Mouse (Mus musculus): ENCODE measurements around the gene Nwd1. TPM values are rescaled to one million over a fixed set of nuclear protein-coding genes. Genes with fewer than 3 reads are reported as not detected.

Gene Nwd1
- polyA plus RNA-seq, 1 experiment from 2014 or later, result 0.38 TPM

DNA sequence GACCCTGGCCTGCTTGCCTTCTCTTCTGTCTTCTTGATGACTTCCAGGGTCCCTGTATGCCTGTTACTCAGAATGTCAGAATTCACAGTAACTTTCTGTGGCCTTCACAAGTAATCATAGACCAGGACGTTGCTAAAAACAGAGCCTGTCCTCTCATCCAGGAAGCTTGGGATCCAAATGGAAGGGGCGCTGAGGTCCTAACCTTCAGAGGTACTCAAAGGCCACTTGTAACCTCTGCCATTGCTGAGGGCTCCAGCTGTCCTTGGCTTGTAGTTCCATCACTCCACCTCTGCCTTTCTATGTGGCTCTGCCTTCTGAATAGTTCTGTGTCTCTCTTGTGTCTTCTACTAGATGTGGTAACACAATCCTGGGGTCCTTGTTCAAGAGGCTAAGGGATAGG, 107.3 kb downstream of the Nwd1 start:
- Histone ChIP-seq H3K4me2 (ENCODE audit: low read depth, low read length) (no peak overlapping the region), H3K4me3 (ENCODE audit: low read length) (no peak overlapping the region), H3K4me1 (ENCODE audit: control insufficient read depth, insufficient read depth, low read length) (no peaks in the 10 kb centered on the region), H3K36me3 (ENCODE audit: control insufficient read depth, insufficient read depth) (peaks cover 85% of the 10 kb centered on the region), H3K27me3 (ENCODE audit: control insufficient read depth, insufficient read depth, low read length) (no peaks in the 10 kb centered on the region), H3K9me3 (replicated peaks; ENCODE audit: control insufficient read depth, low read length) (no peaks in the 10 kb centered on the region), H3K27ac (ENCODE audit: low read length) (no peak overlapping the region), H3K9ac (ENCODE audit: low read length) (no peak overlapping the region)
- 86% methylated on average over 2 of the region's 2 CpGs for WGBS
- ATAC-seq (replicated peaks; ENCODE audit: extremely low read depth, insufficient read depth, low FRiP score), result no peak

DNA sequence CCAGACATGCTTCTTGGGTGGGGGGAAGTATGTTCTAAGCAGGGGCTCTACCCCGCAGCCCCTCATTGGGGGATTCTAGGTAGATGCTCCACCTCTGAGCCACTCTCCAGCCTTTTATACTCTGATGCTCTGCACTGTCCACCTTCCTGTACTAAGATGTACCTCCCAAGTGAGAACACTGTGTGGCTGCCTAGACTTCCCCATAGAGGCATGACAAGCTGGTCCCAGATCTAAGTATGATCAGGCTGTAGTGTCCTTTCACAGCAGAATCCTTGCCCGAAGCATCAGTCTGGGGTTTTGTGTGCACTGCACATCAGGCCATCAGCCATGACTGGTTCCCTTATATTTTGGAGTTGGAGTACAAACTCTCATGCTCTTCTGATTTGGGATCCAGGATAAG, 109.5 kb downstream of the Nwd1 start:
- H3K4me2 ChIP-seq (ENCODE audit: low read depth, low read length), result no peak overlapping the region
- no peaks in the 10 kb centered on the region for H3K27me3 ChIP-seq (ENCODE audit: control insufficient read depth, insufficient read depth, low read length)
- H3K4me1 ChIP-seq (ENCODE audit: control insufficient read depth, insufficient read depth, low read length), result no peaks in the 10 kb centered on the region
- no peaks in the 10 kb centered on the region for H3K9me3 ChIP-seq (replicated peaks; ENCODE audit: control insufficient read depth, low read length)
- H3K36me3 ChIP-seq (ENCODE audit: control insufficient read depth, insufficient read depth), result peaks cover 63% of the 10 kb centered on the region
- H3K9ac ChIP-seq (ENCODE audit: low read length), result no peak overlapping the region
- 100% methylated on average over 2 of the region's 2 CpGs for WGBS
- no peak for ATAC-seq (replicated peaks; ENCODE audit: extremely low read depth, insufficient read depth, low FRiP score)
- no peak overlapping the region for H3K27ac ChIP-seq (ENCODE audit: low read length)
- H3K4me3 ChIP-seq (ENCODE audit: low read length), result no peak overlapping the region

DNA sequence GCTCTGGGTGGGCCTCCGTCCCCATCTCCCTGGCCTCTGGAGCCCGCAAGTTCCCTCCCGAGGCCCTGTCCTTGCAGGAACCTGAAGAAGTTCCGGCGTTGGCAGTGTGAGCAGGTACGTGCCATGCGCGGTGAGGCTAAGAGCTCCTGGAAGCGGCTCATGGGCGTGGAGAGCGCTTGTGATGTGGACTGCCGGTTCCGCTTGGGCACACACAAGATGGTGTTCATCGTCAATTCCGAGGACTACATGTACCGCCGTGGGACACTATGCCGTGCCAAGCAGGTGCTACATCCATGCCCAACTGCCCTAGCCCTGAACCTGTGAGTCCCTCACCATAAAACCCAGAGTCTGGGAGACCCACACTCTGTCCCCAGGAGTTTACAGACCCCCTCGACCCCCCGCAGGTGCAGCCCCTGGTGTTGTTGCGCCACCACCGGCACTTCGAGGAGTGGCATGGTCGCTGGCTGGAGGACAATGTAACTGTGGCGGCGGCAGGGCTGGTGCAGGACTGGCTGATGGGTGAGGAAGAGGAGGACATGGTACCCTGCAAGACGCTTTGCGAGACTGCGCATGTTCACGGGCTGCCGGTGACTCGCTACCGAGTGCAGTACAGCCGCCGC, 110.4 kb downstream of the Nwd1 start:
- ATAC-seq (replicated peaks; ENCODE audit: extremely low read depth, insufficient read depth, low FRiP score), result no peak
- no peaks in the 10 kb centered on the region for H3K9me3 ChIP-seq (replicated peaks; ENCODE audit: control insufficient read depth, low read length)
- no peak overlapping the region for H3K9ac ChIP-seq (ENCODE audit: low read length)
- H3K4me1 ChIP-seq (ENCODE audit: control insufficient read depth, insufficient read depth, low read length), result peaks cover 7% of the 10 kb centered on the region
- H3K4me3 ChIP-seq (ENCODE audit: low read length), result no peak overlapping the region
- no peak overlapping the region for H3K27ac ChIP-seq (ENCODE audit: low read length)
- no peaks in the 10 kb centered on the region for H3K27me3 ChIP-seq (ENCODE audit: control insufficient read depth, insufficient read depth, low read length)
- H3K4me2 ChIP-seq (ENCODE audit: low read depth, low read length), result no peak overlapping the region
- WGBS, result 97% methylated on average over 35 of the region's 35 CpGs
- peaks cover 55% of the 10 kb centered on the region for H3K36me3 ChIP-seq (ENCODE audit: control insufficient read depth, insufficient read depth)

DNA sequence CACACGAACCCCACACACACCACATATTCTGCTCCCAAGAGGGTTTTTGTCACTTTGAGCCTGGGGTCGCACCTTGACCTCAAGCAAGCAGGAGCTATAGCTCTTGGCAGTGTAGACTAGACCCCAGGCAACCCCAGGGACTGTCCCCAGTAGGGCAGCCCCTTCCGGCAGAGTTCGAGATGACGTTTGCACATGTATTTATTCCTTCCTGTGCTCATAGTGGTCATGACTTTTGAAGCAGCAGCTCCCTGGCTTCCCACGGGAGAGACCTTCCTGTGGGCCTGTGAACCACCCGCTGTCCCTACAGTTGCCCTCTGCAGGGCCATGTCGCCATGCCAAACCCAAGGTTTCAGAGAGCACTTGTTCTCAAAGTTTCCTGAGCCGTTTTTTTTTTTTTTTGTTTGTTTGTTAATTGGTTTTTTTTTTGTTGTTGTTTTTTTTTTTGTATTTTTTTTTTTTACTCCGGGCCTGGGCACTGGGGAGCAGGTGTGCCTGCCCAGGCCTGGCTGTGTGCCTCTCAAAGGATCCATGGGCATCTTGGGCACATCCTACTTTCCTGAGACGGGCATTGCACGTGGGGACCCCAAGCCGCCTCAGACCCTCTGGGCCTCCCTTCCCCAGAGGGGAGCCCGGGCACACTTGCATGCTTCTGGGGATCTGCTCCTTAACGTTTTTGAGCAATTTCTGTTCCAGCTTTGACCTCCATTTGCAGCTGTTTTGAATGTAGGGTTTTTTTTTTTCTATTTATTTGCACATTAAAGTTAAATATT, 111.1 kb downstream of the Nwd1 start:
- Histone ChIP-seq H3K9me3 (replicated peaks; ENCODE audit: control insufficient read depth, low read length) (no peaks in the 10 kb centered on the region), H3K27ac (ENCODE audit: low read length) (no peak overlapping the region), H3K4me1 (ENCODE audit: control insufficient read depth, insufficient read depth, low read length) (peaks cover 9% of the 10 kb centered on the region), H3K36me3 (ENCODE audit: control insufficient read depth, insufficient read depth) (peaks cover 49% of the 10 kb centered on the region), H3K4me2 (ENCODE audit: low read depth, low read length) (no peak overlapping the region), H3K4me3 (ENCODE audit: low read length) (no peak overlapping the region), H3K27me3 (ENCODE audit: control insufficient read depth, insufficient read depth, low read length) (no peaks in the 10 kb centered on the region), H3K9ac (ENCODE audit: low read length) (no peak overlapping the region)
- 90% methylated on average over 15 of the region's 15 CpGs for WGBS
- no peak for ATAC-seq (replicated peaks; ENCODE audit: extremely low read depth, insufficient read depth, low FRiP score)

DNA sequence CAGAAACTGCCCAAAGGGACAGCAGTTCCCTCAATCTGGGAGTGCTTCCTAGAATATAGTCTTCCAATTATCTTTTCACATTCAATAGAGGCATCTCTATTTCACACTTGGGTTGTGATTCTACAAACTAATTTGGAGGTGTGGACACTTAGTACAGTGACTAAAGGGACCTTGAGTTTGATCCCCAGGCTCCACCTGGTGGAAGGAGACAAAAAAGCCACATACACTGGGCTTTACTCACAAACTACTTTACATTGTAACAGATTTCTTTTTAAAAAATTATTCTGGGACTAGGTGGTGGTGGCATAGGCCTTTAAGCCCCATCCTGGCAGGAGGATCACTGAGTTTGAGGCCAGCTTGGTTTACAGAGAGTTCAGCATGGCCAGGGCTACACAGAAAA, 111.8 kb downstream of the Nwd1 start:
- no peak overlapping the region for H3K4me3 ChIP-seq (ENCODE audit: low read length)
- H3K9ac ChIP-seq (ENCODE audit: low read length), result no peak overlapping the region
- H3K4me1 ChIP-seq (ENCODE audit: control insufficient read depth, insufficient read depth, low read length), result peaks cover 9% of the 10 kb centered on the region
- no peak overlapping the region for H3K27ac ChIP-seq (ENCODE audit: low read length)
- H3K4me2 ChIP-seq (ENCODE audit: low read depth, low read length), result no peak overlapping the region
- H3K27me3 ChIP-seq (ENCODE audit: control insufficient read depth, insufficient read depth, low read length), result no peaks in the 10 kb centered on the region
- H3K36me3 ChIP-seq (ENCODE audit: control insufficient read depth, insufficient read depth), result peaks cover 43% of the 10 kb centered on the region
- H3K9me3 ChIP-seq (replicated peaks; ENCODE audit: control insufficient read depth, low read length), result no peaks in the 10 kb centered on the region
- ATAC-seq (replicated peaks; ENCODE audit: extremely low read depth, insufficient read depth, low FRiP score), result no peak

DNA sequence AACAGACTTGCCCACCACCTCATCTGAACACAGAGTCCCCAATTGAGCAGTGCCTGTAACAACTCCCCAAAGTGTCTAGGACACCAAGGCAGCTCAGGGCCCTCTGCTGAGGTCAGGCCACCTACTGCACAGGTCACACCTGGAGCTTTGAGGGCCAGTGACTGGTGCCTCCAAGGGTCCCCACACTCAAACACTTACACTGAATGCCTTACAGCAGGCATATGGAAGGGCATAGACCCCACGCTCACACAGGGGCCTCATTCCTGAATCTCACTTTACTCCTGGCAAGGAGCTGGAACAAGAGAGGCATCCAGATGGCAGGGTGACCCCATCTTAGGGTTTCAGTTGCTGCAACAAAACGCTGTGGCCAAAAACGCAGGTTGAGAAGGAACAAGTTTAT, 113.7 kb downstream of the Nwd1 start:
- 78% methylated on average over 3 of the region's 3 CpGs for WGBS
- no peaks in the 10 kb centered on the region for H3K9me3 ChIP-seq (replicated peaks; ENCODE audit: control insufficient read depth, low read length)
- no peak for ATAC-seq (replicated peaks; ENCODE audit: extremely low read depth, insufficient read depth, low FRiP score)
- H3K27ac ChIP-seq (ENCODE audit: low read length), result no peak overlapping the region
- no peaks in the 10 kb centered on the region for H3K27me3 ChIP-seq (ENCODE audit: control insufficient read depth, insufficient read depth, low read length)
- no peak overlapping the region for H3K4me3 ChIP-seq (ENCODE audit: low read length)
- peaks cover 9% of the 10 kb centered on the region for H3K4me1 ChIP-seq (ENCODE audit: control insufficient read depth, insufficient read depth, low read length)
- no peak overlapping the region for H3K4me2 ChIP-seq (ENCODE audit: low read depth, low read length)
- H3K36me3 ChIP-seq (ENCODE audit: control insufficient read depth, insufficient read depth), result peaks cover 33% of the 10 kb centered on the region
- no peak overlapping the region for H3K9ac ChIP-seq (ENCODE audit: low read length)

DNA sequence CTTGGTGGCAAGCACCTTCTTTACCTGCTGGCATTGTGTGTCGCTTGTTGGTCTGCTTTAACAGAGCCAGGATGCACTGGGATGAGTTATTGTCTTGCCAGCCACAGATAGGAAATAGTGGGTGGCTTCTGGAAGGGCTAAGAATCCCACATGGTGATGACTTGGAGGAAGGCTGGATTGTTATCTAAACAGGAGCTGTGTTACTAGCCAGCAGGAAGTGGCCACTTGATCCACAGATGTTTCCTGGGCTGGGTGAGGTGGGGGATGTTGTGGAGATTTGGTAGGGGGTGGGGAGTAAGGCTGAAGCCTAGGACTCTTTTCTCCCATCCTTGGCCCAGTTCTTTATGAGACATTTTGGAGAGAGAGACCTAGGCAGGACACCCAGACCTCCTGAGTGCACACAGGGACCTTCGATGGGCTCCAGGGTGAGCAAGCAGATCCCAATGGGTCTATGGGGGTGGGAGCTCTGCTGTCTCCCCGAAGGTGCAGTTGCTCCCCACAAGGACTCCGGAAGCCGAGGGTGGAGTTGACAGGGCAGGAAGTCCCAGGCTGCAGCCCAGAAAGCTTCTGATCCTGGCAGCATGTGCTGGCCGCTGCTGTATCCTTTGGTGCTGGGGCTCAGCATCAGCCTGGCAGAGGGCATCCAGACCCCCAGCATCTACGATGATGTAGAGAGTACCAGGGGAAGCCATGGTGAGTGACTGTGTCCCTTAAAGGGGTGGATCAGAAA, 115.0 kb downstream of the Nwd1 start, which contains the start of gene F2rl3:
TSS of gene F2rl3 (plus strand) at position 559 of the 730 bp plus-strand sequence.
- H3K27ac ChIP-seq (ENCODE audit: low read length), result 0 out of 2 replicates have a peak within 1 kb of the TSS, but pooled peaks have one; percentile 40
- peaks cover 9% of the 10 kb centered on the region for H3K4me1 ChIP-seq (ENCODE audit: control insufficient read depth, insufficient read depth, low read length)
- no peaks in the 10 kb centered on the region for H3K27me3 ChIP-seq (ENCODE audit: control insufficient read depth, insufficient read depth, low read length)
- WGBS, result 58% methylated on average over 7 of the region's 7 CpGs
- 0 out of 2 replicates have a peak within 1 kb of the TSS, but pooled peaks have one; percentile 11 for H3K4me3 ChIP-seq (ENCODE audit: low read length)
- H3K9me3 ChIP-seq (replicated peaks; ENCODE audit: control insufficient read depth, low read length), result no peaks in the 10 kb centered on the region
- ATAC-seq (replicated peaks; ENCODE audit: extremely low read depth, insufficient read depth, low FRiP score), result peak; percentile 34; the same call in 1 of the 2 replicates
- H3K9ac ChIP-seq (ENCODE audit: low read length), result peak within 1 kb of the TSS; percentile 26; the same call in 1 of the 2 replicates
- peaks cover 22% of the 10 kb centered on the region for H3K36me3 ChIP-seq (ENCODE audit: control insufficient read depth, insufficient read depth)
- peak within 1 kb of the TSS; percentile 34 for H3K4me2 ChIP-seq (ENCODE audit: low read depth, low read length)

DNA sequence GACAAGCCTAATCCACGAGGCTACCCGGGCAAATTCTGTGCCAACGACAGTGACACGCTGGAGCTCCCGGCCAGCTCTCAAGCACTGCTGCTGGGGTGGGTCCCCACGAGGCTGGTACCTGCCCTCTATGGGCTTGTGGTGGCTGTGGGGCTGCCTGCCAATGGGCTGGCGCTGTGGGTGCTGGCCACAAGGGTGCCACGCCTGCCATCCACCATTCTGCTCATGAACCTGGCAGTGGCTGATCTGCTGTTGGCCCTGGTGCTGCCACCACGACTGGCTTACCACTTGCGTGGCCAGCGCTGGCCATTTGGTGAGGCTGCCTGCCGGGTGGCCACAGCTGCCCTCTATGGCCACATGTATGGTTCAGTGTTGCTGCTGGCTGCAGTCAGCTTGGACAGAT, 115.8 kb downstream of the Nwd1 start:
- peak overlapping the region; percentile 34 for H3K4me2 ChIP-seq (ENCODE audit: low read depth, low read length)
- H3K9me3 ChIP-seq (replicated peaks; ENCODE audit: control insufficient read depth, low read length), result no peaks in the 10 kb centered on the region
- H3K27ac ChIP-seq (ENCODE audit: low read length), result 0 out of 2 replicates have a peak overlapping the region, but pooled peaks have one; percentile 40
- H3K9ac ChIP-seq (ENCODE audit: low read length), result no peak overlapping the region; the same call in 1 of the 2 replicates
- H3K27me3 ChIP-seq (ENCODE audit: control insufficient read depth, insufficient read depth, low read length), result no peaks in the 10 kb centered on the region
- WGBS, result 83% methylated on average over 12 of the region's 12 CpGs
- H3K4me3 ChIP-seq (ENCODE audit: low read length), result no peak overlapping the region
- peaks cover 13% of the 10 kb centered on the region for H3K36me3 ChIP-seq (ENCODE audit: control insufficient read depth, insufficient read depth)
- no peak for ATAC-seq (replicated peaks; ENCODE audit: extremely low read depth, insufficient read depth, low FRiP score)
- H3K4me1 ChIP-seq (ENCODE audit: control insufficient read depth, insufficient read depth, low read length), result peaks cover 9% of the 10 kb centered on the region

DNA sequence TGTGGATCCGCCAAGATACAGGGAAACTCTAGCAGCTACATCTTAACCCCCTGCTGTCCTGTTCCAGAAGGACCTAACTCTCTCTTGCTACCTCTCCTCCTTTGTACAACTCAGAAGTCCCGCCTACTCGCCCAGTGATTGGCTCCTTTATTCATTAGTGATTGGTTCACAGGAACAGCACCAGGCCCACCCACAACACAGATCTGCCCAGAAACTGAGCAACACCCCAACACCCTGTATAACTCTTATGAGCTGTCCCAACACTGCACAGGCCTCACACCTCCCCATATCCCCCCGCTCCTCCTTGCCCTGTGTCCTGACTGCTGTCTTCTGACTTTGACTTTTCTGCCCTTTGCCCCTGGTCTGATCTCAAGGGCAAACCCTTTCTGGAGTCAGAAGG, 119.2 kb downstream of the Nwd1 start:
- Histone ChIP-seq H3K4me2 (ENCODE audit: low read depth, low read length) (no peak overlapping the region), H3K4me3 (ENCODE audit: low read length) (no peak overlapping the region), H3K9me3 (replicated peaks; ENCODE audit: control insufficient read depth, low read length) (no peaks in the 10 kb centered on the region), H3K4me1 (ENCODE audit: control insufficient read depth, insufficient read depth, low read length) (peaks cover 9% of the 10 kb centered on the region), H3K27ac (ENCODE audit: low read length) (no peak overlapping the region), H3K9ac (ENCODE audit: low read length) (no peak overlapping the region), H3K27me3 (ENCODE audit: control insufficient read depth, insufficient read depth, low read length) (no peaks in the 10 kb centered on the region), H3K36me3 (ENCODE audit: control insufficient read depth, insufficient read depth) (no peaks in the 10 kb centered on the region)
- ATAC-seq (replicated peaks; ENCODE audit: extremely low read depth, insufficient read depth, low FRiP score), result no peak
- 73% methylated on average over 4 of the region's 4 CpGs for WGBS
